Mouse (Mus musculus) kidney, postnatal 36 days (tissue): ENCODE measurements around the gene Dnah6.

ENCODE experiments used
- DNase-seq, 2 experiments: peaks; one replicate each; pipeline ENCODE4 v3.0.0; 2021 to 2022; ENCODE audit warnings: mixed read lengths in 2 of 2

Dnah6 gene

GRCm38 (mm10) chr6:73020061-73020460, 201.4 kb downstream of the Dnah6 start:
- peak; percentile 23 to 29 for DNase-seq

- no peak for DNase-seq
Observed at GRCm38 (mm10) chr6:73018725-73019280, 202.6 kb downstream of the Dnah6 start.

DNA sequence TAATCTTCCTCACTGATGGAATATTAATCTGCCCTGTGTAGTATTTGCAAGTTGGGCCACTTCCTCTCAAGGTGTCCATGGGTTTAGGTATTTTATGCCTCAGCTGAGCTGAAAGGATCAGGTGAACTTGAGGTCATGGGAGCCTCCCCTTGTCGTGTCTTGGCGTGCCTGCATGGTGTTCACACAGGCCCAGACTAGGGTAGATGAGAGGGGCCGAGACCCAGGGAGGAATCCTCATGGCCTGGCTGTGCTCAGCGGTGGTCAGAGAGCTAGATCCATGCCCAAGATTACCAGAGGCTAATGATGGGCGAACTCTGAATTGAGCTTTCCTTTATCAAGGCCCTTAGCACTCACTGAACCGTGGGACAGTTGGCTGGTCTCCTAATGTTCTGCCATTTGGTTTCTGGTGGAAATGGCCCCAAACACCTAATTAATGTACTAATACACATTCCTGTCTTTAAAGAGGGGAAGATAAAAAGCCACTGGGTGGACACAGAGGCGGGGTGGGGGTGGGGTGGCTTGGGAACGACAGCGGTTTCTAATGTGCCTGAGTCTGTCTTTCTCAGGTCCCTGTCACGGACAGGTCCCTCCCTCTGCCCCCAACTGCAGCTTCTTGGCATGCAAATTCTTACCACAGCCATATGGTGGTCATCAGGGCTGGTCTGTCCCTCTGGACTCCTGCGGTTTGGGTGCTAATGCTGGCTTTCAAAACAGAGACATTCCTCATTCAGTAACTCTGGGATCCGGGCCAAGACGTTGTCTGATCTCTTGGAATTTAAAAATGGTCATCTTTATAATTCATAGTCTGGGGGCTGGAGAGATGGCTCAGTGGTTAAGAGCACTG, 206.9 kb downstream of the Dnah6 start:
- peak; percentile 56 to 60 for DNase-seq

DNA sequence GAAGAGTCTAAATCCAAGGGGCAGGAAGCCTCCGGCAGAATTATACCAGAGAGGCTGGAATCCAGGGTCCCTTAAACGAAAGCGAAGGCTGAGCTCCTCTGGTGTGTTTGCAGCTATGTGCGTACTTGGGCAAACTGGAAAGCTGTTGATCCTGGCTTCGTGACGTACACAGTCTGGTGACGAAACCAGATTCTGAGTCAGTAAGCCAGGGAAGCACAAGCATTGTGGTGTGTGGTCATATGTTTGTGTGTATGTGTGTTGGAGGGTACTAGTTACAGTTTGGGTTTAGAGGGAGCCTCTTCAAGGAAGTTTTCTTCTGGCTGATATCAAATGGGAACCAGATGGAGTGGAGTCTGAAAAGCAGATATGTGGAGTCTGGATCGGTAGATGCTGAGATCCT, 208.5 kb downstream of the Dnah6 start:
- no peak for DNase-seq

- DNase-seq = peak; percentile 7 to 38
Observed at GRCm38 (mm10) chr6:73011827-73012226, 209.6 kb downstream of the Dnah6 start.

GRCm38 (mm10) chr6:73010073-73010472, 211.4 kb downstream of the Dnah6 start:
- DNase-seq = peak; percentile 71 to 86

- no peak for DNase-seq
Observed at GRCm38 (mm10) chr6:73003601-73004000, 217.8 kb downstream of the Dnah6 start.

GRCm38 (mm10) chr6:73002391-73002790, 219.1 kb downstream of the Dnah6 start:
- no peak for DNase-seq

DNA sequence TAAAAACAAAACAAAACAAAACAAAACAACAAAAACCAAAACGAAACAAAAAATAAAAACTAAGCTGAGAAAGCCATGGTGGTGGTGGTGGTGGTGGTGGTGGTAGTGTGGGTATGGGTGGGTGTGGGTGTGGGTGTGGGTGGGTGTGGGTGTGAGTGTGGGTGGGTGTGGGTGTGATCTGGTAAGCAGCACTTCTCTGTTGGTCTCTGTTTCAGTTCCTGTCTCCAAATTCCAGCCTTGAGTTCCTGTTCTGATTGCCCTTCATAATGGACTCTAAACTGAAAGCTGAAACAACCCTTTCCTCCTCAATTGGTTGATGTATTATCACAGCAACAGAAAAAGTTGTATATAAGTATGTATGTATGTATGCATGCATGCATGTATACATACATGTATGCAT, 222.6 kb downstream of the Dnah6 start:
- no peak for DNase-seq

DNA sequence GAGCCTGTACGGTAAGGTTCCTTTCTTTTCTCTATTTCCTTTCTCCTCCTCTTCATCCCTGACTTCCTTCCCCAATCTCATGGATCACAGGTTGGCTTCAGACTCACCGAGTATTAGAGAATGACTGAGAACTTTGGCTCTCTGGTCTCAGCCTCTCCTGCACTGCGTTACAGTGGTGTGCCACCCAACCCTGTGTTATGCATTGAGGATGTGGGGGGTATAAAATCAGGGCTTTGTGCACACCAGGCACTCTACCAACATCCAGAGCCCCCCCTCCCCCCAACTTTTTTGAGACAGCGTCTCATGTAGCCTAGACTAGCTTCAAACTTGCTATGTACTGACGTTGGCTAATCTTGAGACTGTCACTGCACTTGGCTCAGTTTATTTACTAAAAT, 227.8 kb downstream of the Dnah6 start:
- DNase-seq = no peak

DNA sequence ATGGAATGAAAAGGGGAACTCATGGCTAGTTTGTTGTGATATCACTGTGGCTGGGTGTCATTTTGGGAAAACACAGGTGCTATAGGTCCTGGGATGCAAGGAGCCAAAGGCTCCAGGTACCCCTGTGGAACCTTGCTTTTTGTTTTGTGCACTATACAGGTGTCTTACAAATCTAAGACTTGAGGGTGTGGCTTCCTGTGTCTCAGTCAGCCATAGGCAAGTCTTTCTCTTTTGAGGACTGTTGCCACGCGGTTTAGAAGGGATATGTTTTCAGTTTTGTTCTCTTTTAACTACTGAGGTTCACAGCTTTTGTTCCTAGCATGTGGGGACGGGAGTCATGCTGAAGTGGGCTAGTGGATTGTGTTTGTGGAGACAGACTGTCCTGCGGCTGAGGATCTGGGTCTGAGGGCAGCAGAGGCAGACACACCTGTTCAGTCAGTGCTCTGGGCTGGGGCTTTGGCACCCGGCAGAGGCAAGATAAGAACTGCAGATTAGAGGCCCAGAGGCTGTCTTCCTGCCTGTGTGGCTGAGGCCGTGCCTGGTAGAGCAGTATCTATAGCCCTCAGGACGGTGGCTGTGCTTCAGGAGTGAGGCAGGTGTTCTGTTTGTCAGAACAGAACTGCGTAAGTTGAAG, 228.3 kb downstream of the Dnah6 start:
- no peak for DNase-seq

- DNase-seq = no peak
Observed at GRCm38 (mm10) chr6:72990206-72990605, 231.2 kb downstream of the Dnah6 start.

GRCm38 (mm10) chr6:72989028-72989736, 232.3 kb downstream of the Dnah6 start:
- no peak for DNase-seq

- no peak for DNase-seq
Observed at GRCm38 (mm10) chr6:72982506-72982905, 238.9 kb downstream of the Dnah6 start.

- peak; percentile 31 to 33 for DNase-seq
Observed at GRCm38 (mm10) chr6:72981851-72982250, 239.6 kb downstream of the Dnah6 start.

- DNase-seq = peak; percentile 49 to 50
Observed at GRCm38 (mm10) chr6:72981124-72981651, 240.3 kb downstream of the Dnah6 start.

DNA sequence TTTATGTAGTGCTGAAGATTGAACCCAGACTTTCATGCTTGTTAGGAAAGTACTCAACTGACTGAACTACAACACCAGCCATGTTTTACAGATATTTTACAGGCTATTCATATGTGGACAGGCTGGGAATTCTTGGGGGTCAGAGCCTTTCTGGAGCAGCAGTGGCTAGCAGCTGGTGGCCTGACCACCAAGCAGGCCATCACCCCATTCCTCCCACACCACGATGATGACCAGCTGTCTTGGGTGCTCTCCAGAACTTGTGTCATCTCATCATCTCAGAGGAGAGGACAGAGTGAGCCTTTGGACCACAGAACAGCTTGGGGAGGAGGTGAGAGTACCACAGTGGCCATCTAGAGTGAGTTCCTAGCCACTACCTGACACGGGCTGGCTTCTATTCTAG, 244.6 kb downstream of the Dnah6 start:
- no peak for DNase-seq

GRCm38 (mm10) chr6:72971074-72971473, 250.4 kb downstream of the Dnah6 start:
- no peak for DNase-seq

- DNase-seq = no peak
Observed at GRCm38 (mm10) chr6:72969787-72970186, 251.7 kb downstream of the Dnah6 start.
